Mouse (Mus musculus): Measurements from ENCODE around the gene Olfr373.

DNA sequence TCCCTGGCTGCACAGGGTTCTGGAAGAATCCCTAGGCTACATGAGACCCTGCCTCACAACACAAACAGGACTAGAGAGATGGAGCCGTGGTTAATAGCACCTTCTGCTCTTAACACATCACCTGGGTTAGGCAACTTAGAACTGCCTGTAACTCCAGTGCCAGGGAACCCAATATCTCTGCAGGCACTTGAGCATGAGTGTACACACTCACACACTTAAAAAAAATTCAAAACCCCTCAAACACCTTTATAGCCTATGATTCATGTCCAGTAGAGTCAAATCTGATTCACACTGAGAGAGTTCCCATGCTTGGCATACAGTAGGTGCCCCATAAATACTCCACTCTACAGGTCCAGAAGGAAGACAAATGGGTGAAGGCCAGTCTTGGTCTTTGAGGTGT, 49.4 kb downstream of the Olfr373 start:
- TF ChIP-seq CTCF (IDR thresholded peaks at IDR 0.05; ENCODE audit: control insufficient read depth, insufficient read depth, insufficient read length) (no peak), CEBPB (IDR thresholded peaks at IDR 0.05; ENCODE audit: low read depth) (no peak), MYOG (IDR thresholded peaks at IDR 0.05; ENCODE audit: control insufficient read depth, extremely low read depth, insufficient read length) (no peak), FOSL1 (IDR thresholded peaks at IDR 0.05; ENCODE audit: insufficient read depth, low read length, poor library complexity, severe bottlenecking) (no peak), MYOD1 (IDR thresholded peaks at IDR 0.05; ENCODE audit: control insufficient read depth, insufficient read length, low read depth) (no peak)

Data from C2C12 (cell line).